Mouse (Mus musculus): ENCODE results near the gene Phyh. TPM values are rescaled to one million over a fixed set of nuclear protein-coding genes. Genes with fewer than 3 reads are reported as not detected.
"Not testable (repeated sequence)": the region's sequence is repeated elsewhere in the genome, so short reads cannot be mapped to it uniquely, and the experiment has no call there.

Phyh gene
- total RNA-seq, 2 experiments from 2014 or later: 97.0 to 103 TPM

- no peak for TF ChIP-seq CTCF (IDR thresholded peaks at IDR 0.05)
- DNase-seq (ENCODE audit: extremely low spot score in 1 of 2, low spot score in 2 of 2): no peak
- Histone ChIP-seq H3K27ac (no peak overlapping the region), H3K4me3 (no peak overlapping the region)
- intact Hi-C loops (cut with DNase I): no loop called here
Observed at GRCm38 (mm10) chr2:4921019-4921418, 2.2 kb downstream of the Phyh start.

- Histone ChIP-seq H3K4me3 (no peak overlapping the region), H3K27ac (no peak overlapping the region)
- no peak for TF ChIP-seq CTCF (IDR thresholded peaks at IDR 0.05)
- no peak for DNase-seq (ENCODE audit: extremely low spot score in 1 of 2, low spot score in 2 of 2)
- intact Hi-C loops (cut with DNase I): no loop called here
Observed at GRCm38 (mm10) chr2:4922476-4923164, 3.8 kb downstream of the Phyh start.

- intact Hi-C loops (cut with DNase I): no loop called here
- DNase-seq (ENCODE audit: extremely low spot score in 1 of 2, low spot score in 2 of 2): no peak
- no peak overlapping the region for H3K27ac ChIP-seq
Observed at GRCm38 (mm10) chr2:4927391-4927790, 8.6 kb downstream of the Phyh start.

GRCm38 (mm10) chr2:4929230-4929629, 10.4 kb downstream of the Phyh start:
- DNase-seq (ENCODE audit: extremely low spot score in 1 of 2, low spot score in 2 of 2): no peak
- no peak overlapping the region for H3K4me3 ChIP-seq

More at GRCm38 (mm10) chr2:4927391-4927790, 8.6 kb downstream of the Phyh start:
- H3K4me3 ChIP-seq: no peak overlapping the region
- no peak for TF ChIP-seq CTCF (IDR thresholded peaks at IDR 0.05)

GRCm38 (mm10) chr2:4934516-4934915, 15.7 kb downstream of the Phyh start:
- intact Hi-C loops (cut with DNase I): no loop called here
- no peak for TF ChIP-seq CTCF (IDR thresholded peaks at IDR 0.05)
- no peak for DNase-seq (ENCODE audit: extremely low spot score in 1 of 2, low spot score in 2 of 2)
- H3K4me3 ChIP-seq: no peak overlapping the region
- no peak overlapping the region for H3K27ac ChIP-seq

More at GRCm38 (mm10) chr2:4929230-4929629, 10.4 kb downstream of the Phyh start:
- no peak for TF ChIP-seq CTCF (IDR thresholded peaks at IDR 0.05)
- no peak overlapping the region for H3K27ac ChIP-seq
- intact Hi-C loops (cut with DNase I): no loop called here

GRCm38 (mm10) chr2:4937931-4938330, 19.1 kb downstream of the Phyh start:
- intact Hi-C loops (cut with DNase I): no loop called here
- no peak for DNase-seq (ENCODE audit: extremely low spot score in 1 of 2, low spot score in 2 of 2)
- no peak overlapping the region for H3K4me3 ChIP-seq
- no peak for TF ChIP-seq CTCF (IDR thresholded peaks at IDR 0.05)
- H3K27ac ChIP-seq: no peak overlapping the region

- Histone ChIP-seq H3K4me3 (no peak overlapping the region), H3K27ac (no peak overlapping the region)
- intact Hi-C loops (cut with DNase I): no loop called here
- no peak for DNase-seq (ENCODE audit: extremely low spot score in 1 of 2, low spot score in 2 of 2)
- TF ChIP-seq CTCF (IDR thresholded peaks at IDR 0.05): no peak
Observed at GRCm38 (mm10) chr2:4940861-4941260, 22.0 kb downstream of the Phyh start.

GRCm38 (mm10) chr2:4949691-4950090, 30.9 kb downstream of the Phyh start:
- H3K4me3 ChIP-seq; H3K27ac ChIP-seq; DNase-seq (ENCODE audit: extremely low spot score in 1 of 2, low spot score in 2 of 2); intact Hi-C loops (cut with DNase I): not testable (repeated sequence)

GRCm38 (mm10) chr2:4950986-4951385, 32.2 kb downstream of the Phyh start:
- H3K27ac ChIP-seq: no peak overlapping the region
- H3K4me3 ChIP-seq: no peak overlapping the region
- intact Hi-C loops (cut with DNase I): no loop called here
- DNase-seq (ENCODE audit: extremely low spot score in 1 of 2, low spot score in 2 of 2): no peak
- TF ChIP-seq CTCF (IDR thresholded peaks at IDR 0.05): no peak

- no peak for TF ChIP-seq CTCF (IDR thresholded peaks at IDR 0.05)
- intact Hi-C loops (cut with DNase I): no loop called here
- no peak overlapping the region for H3K27ac ChIP-seq
- no peak overlapping the region for H3K4me3 ChIP-seq
- DNase-seq (ENCODE audit: extremely low spot score in 1 of 2, low spot score in 2 of 2): no peak
Observed at GRCm38 (mm10) chr2:4954216-4954760, 35.5 kb downstream of the Phyh start.

- intact Hi-C loops (cut with DNase I): no loop called here
- no peak for DNase-seq (ENCODE audit: extremely low spot score in 1 of 2, low spot score in 2 of 2)
- TF ChIP-seq CTCF (IDR thresholded peaks at IDR 0.05): no peak
- Histone ChIP-seq H3K27ac (no peak overlapping the region), H3K4me3 (no peak overlapping the region)
Observed at GRCm38 (mm10) chr2:4958039-4958438, 39.2 kb downstream of the Phyh start.

GRCm38 (mm10) chr2:4967806-4968205, 49.0 kb downstream of the Phyh start:
- DNase-seq (ENCODE audit: extremely low spot score in 1 of 2, low spot score in 2 of 2): no peak
- Histone ChIP-seq H3K27ac (no peak overlapping the region), H3K4me3 (no peak overlapping the region)
- intact Hi-C loops (cut with DNase I): no loop called here
- TF ChIP-seq CTCF (IDR thresholded peaks at IDR 0.05): no peak

GRCm38 (mm10) chr2:4969083-4969482, 50.3 kb downstream of the Phyh start:
- Histone ChIP-seq H3K4me3 (no peak overlapping the region), H3K27ac (no peak overlapping the region)
- intact Hi-C loops (cut with DNase I): no loop called here
- no peak for TF ChIP-seq CTCF (IDR thresholded peaks at IDR 0.05)
- no peak for DNase-seq (ENCODE audit: extremely low spot score in 1 of 2, low spot score in 2 of 2)
